1 mouse cellular context compared by ENCODE assay signal in the genomic region with DNA sequence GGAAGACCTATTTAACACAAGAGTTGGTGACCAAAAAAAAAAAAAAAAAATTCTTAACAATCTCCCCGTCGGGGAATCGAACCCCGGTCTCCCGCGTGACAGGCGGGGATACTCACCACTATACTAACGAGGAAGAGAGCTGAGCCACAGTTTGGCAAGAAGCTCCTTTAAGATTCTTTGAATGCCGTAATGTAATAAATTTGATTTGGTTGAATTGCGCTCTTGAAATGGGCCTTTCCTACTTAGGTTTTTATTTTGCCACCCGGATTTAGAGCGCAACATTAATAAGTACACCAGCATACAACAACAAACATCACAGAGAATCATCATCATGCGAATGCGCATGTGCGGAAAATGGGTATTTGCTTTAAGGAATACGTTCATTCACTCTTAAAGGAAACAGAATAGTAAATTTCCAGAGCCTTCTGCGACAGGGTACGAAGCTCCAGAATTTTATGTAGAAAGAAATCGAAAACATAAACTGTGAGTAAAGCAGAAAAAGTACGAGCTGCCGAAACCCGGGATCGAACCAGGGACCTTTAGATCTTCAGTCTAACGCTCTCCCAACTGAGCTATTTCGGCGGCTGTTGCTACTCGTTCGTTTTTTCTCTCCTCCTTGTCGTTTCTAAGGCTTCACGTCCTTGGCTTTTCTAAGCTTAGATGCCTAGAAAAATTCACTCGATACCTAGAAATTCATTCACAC.
TF ChIP-seq lines count a peak whose summit lies in the region.

No protein-coding gene starts in this region.

TF ChIP-seq in ES-E14, 5 proteins besides CTCF, POLR2A, EP300 and RAD21:
- peak; percentile 93 for TF ChIP-seq MAFK (IDR thresholded peaks at IDR 0.05; ENCODE audit: insufficient read depth, low read depth, low read length)
- TF ChIP-seq ZC3H11A (IDR thresholded peaks at IDR 0.05; ENCODE audit: borderline replicate concordance, low read depth, low read length) = no peak
- no peak for TF ChIP-seq CHD2 (IDR thresholded peaks at IDR 0.05; ENCODE audit: low read depth, low read length)
- TF ChIP-seq HCFC1 (IDR thresholded peaks at IDR 0.05; ENCODE audit: borderline replicate concordance, insufficient read depth, low read length) = peak; percentile 56; the same call in 1 of the 2 replicates
- TF ChIP-seq ZNF384 (IDR thresholded peaks at IDR 0.05; ENCODE audit: low read depth, low read length) = peak; percentile 98
